Mouse (Mus musculus): ENCODE data around the gene Ncam2. TPM values are rescaled to one million over a fixed set of nuclear protein-coding genes. Genes with fewer than 3 reads are reported as not detected.

Ncam2 gene
- polyA plus RNA-seq, 1 experiment from 2014 or later = 8.0 TPM

DNA sequence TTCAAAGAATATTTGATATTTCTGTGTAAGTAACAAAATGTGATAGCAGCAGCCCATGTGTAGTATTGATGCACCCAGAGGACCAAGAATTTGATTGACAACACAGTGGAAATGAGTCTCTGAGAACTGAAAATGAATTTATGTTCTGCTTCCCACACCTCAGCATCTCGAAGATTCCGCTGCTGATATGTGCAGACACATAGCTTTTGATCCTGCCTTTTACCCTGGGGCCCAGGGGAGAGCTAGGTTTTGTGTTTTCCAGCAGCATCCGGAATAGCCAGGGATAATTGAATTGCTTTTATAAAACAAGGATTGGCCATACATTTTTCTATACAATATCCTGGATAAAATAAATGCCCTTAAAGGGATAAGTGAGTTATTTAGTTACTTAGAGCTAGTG is 20.7 kb downstream of the Ncam2 start:
- Histone ChIP-seq H3K27me3 (no peaks in the 10 kb centered on the region), H3K4me1 (0 out of 2 replicates have a peak, but pooled peaks cover 3% of the 10 kb centered on the region), H3K27ac (no peak overlapping the region)

DNA sequence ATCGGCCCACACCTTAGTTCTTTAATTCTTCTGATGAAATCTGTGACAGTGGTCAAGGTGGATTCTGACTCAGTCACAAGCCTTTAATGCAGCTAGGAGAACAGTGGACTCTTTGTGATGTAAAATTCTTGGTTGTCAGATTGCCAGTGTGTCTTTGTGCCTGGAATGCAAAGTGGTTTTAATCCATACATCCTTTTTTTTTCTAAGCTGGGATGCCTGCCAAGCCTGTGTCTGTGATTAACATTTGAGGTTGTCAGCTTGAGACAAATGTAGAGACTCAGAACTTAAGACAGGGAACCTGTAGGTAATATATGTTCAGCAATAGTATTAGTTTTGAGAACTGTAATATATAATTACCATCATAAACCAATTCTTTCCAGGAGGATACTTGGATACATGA is 23.3 kb downstream of the Ncam2 start:
- Histone ChIP-seq H3K27ac (no peak overlapping the region), H3K4me1 (0 out of 2 replicates have a peak, but pooled peaks cover 3% of the 10 kb centered on the region), H3K36me3 (no peaks in the 10 kb centered on the region), H3K27me3 (no peaks in the 10 kb centered on the region), H3K4me2 (replicated peaks) (no peak overlapping the region), H3K9me3 (replicated peaks) (no peaks in the 10 kb centered on the region), H3K4me3 (no peak overlapping the region), H3K9ac (no peak overlapping the region)
- 23% methylated on average over 1 of the region's 1 CpGs for WGBS
- peak; percentile 69 for ATAC-seq (ENCODE audit: low FRiP score)

More for the DNA sequence above, 20.7 kb downstream of the Ncam2 start:
- Histone ChIP-seq H3K4me3 (no peak overlapping the region), H3K9ac (no peak overlapping the region), H3K9me3 (replicated peaks) (no peaks in the 10 kb centered on the region), H3K36me3 (no peaks in the 10 kb centered on the region), H3K4me2 (replicated peaks) (no peak overlapping the region)
- ATAC-seq (ENCODE audit: low FRiP score) = no peak
- 62% methylated on average over 3 of the region's 3 CpGs for WGBS

DNA sequence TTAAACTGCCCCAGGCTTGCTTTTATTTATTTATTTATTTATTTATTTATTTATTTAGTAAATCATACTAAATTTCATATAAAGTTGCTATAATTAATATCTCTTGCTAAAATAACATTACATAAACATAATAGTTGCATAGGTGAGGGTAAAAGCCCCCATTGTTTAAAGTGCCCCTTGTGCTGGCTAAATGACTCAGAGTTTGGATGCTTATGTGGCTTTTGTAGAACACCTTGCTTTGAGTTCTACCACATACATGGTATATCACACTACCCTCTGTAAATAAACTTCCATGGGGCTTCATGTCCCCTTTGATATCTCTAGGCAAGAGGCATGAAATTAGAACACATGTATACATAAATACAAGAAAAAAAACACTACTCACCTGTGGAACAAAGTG is 23.8 kb downstream of the Ncam2 start:
- H3K4me1 ChIP-seq = 0 out of 2 replicates have a peak, but pooled peaks cover 3% of the 10 kb centered on the region
- no peaks in the 10 kb centered on the region for H3K9me3 ChIP-seq (replicated peaks)
- H3K27me3 ChIP-seq = no peaks in the 10 kb centered on the region
- no peak overlapping the region for H3K9ac ChIP-seq
- no peaks in the 10 kb centered on the region for H3K36me3 ChIP-seq
- peak; percentile 47; the same call in 1 of the 2 replicates for ATAC-seq (ENCODE audit: low FRiP score)
- H3K4me3 ChIP-seq = no peak overlapping the region
- no peak overlapping the region for H3K27ac ChIP-seq
- H3K4me2 ChIP-seq (replicated peaks) = no peak overlapping the region

DNA sequence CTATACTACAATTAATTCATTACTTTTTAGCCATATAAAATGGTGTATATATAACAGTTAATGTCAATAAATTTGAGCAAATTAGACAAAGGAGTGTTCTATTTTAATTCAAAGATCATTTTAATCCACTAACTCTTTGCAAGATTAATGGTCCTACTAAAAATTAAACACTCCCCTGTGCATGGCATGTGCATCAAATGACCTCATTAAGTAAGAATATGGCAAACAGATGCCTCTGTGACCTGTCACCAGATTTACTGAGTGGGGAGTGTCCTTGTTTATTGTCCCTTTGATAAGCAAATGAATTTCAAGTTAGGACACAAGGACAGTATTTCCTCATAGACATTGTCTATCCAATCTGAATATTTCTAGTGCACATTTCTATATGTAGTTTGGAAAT is 54.4 kb downstream of the Ncam2 start:
- no peak for ATAC-seq (ENCODE audit: low FRiP score)

DNA sequence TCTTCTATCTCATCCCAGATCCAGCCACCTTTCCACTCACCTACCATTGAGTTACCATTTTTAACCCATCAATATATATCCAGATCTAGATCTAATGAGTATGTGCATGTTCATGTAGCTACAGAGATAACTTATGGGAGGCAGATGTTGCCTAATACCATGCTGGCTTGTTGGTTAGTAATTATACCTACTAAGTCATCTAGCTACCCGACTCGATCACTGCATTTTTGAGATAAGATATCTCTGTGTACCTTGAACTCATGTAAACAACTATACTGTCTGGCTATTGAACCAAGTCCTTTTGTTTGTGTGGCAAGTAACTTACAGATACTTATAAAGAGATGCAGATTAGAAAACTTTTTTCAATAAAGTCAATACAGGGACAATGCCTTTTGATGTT is 59.9 kb downstream of the Ncam2 start:
- Histone ChIP-seq H3K4me3 (no peak overlapping the region), H3K27ac (no peak overlapping the region), H3K27me3 (no peaks in the 10 kb centered on the region), H3K9ac (no peak overlapping the region), H3K36me3 (no peaks in the 10 kb centered on the region), H3K4me2 (replicated peaks) (no peak overlapping the region), H3K4me1 (no peaks in the 10 kb centered on the region), H3K9me3 (replicated peaks) (no peaks in the 10 kb centered on the region)
- no peak for ATAC-seq (ENCODE audit: low FRiP score)
- 90% methylated on average over 2 of the region's 2 CpGs for WGBS

More for the DNA sequence above, 54.4 kb downstream of the Ncam2 start:
- Histone ChIP-seq H3K9me3 (replicated peaks) (no peaks in the 10 kb centered on the region), H3K9ac (no peak overlapping the region), H3K27ac (no peak overlapping the region), H3K36me3 (no peaks in the 10 kb centered on the region), H3K4me3 (no peak overlapping the region), H3K4me2 (replicated peaks) (no peak overlapping the region), H3K4me1 (no peaks in the 10 kb centered on the region), H3K27me3 (no peaks in the 10 kb centered on the region)

DNA sequence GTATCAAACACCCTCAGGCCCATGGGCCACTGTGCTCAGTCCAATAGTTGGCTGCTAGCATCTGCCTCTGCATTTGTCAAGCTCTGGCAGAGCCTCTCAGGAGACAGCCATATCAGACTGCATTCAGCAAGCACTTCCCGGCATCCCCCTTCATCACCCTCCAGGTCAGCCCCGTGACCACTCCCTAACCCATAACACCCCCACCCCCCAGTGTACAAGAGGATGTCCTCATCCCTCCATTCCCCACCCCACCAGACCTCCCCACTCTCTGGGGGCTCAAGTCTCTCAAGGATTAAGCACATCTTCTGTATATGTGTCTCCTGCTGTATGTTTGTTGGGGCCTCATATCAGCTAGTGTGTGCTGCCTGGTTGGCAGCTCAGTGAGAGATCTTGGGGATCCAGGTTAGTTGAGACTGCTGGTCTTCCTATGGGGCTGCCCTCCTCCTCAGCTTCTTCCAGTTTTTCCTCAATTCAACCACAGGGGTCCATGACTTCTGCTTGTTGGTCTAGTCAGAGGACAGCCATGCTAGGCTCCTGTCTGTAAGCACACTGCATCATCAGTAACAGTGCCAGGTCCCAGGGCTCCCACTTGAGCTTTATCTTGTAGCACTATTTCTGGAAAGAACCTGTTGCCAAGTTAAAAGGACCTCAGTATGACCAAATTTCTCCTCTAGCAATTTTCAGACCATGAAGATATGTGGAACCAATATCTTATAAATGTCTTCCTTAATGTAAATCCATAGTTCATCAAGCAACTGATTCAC is 73.3 kb downstream of the Ncam2 start:
- Histone ChIP-seq H3K4me3 (no peak overlapping the region), H3K4me2 (replicated peaks) (no peak overlapping the region), H3K9ac (no peak overlapping the region), H3K4me1 (no peaks in the 10 kb centered on the region), H3K9me3 (replicated peaks) (no peaks in the 10 kb centered on the region), H3K36me3 (no peaks in the 10 kb centered on the region), H3K27me3 (no peaks in the 10 kb centered on the region), H3K27ac (no peak overlapping the region)
- WGBS = 75% methylated on average over 2 of the region's 2 CpGs
- ATAC-seq (ENCODE audit: low FRiP score) = no peak

DNA sequence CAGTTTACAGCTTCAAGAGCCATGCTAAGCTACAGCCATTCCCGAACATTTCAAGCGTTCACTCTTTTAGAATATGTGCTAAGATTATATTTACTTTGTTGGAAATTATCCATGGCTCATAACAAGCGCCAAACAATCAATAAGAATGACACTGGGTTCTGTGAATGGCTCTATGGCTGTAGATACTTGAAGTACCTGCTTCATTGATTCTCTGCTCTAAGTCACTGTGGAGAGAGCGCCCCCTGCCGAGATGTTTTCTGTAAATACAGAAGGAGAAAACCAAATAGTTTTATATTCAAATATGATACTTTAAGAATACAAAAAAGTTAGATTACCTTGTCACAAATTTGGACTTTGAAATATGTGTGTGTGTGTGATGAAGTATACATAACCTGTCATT is 83.7 kb downstream of the Ncam2 start:
- no peak for ATAC-seq (ENCODE audit: low FRiP score)

DNA sequence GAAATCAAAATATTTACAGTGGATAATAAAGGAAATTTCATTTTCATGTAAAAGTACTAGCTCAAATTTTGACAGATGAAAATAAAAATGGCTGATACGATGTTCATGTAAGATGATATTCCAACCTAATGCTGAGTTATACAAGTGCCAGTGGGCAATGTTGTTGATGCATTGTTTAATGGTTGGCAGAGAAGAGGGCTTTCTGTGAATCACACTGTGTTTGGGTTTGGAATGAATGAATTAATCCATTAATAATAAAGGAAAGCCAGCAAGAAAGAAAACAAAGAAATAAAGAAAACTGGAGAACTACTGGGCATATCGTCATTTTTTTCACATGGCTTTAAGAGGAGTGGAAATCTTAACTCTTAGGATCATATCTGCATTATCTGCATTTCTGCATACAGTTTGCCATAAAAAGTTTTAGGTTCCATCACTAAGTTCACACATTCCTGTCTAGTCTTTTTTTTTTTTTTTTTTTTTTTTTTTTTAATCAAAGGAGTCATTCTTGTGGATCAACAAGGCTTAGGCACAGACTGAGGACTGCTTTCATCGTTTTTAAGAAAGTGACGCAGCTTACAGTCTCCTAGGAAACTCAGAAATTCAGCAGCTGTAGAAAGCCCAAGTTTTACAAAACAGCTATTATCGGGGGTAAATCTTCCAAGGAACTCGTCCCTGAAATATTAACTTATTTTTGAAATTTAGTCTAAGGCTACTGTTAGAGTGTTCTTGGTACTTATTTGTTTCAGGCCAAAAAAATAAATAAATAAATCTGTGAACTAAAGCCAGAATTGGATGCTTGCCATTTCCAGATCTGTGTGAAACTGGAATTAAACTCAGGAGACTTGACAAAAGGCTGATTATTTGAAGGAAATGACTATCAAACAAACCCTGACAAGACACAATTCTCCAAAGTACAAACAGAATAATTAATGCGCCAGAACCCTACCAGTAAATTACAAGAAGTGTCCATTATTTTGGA is 84.7 kb downstream of the Ncam2 start:
- peak; percentile 84 for ATAC-seq (ENCODE audit: low FRiP score)
- 60% methylated on average over 7 of the region's 7 CpGs for WGBS
- Histone ChIP-seq H3K4me2 (replicated peaks) (no peak overlapping the region), H3K36me3 (no peaks in the 10 kb centered on the region), H3K27ac (no peak overlapping the region), H3K27me3 (no peaks in the 10 kb centered on the region), H3K4me3 (no peak overlapping the region), H3K9me3 (replicated peaks) (no peaks in the 10 kb centered on the region), H3K4me1 (no peaks in the 10 kb centered on the region), H3K9ac (no peak overlapping the region)

More for the DNA sequence above, 83.7 kb downstream of the Ncam2 start:
- WGBS = 48% methylated on average over 5 of the region's 5 CpGs
- Histone ChIP-seq H3K4me1 (no peaks in the 10 kb centered on the region), H3K27me3 (no peaks in the 10 kb centered on the region), H3K4me2 (replicated peaks) (no peak overlapping the region), H3K9me3 (replicated peaks) (no peaks in the 10 kb centered on the region), H3K27ac (no peak overlapping the region), H3K9ac (no peak overlapping the region), H3K4me3 (no peak overlapping the region), H3K36me3 (no peaks in the 10 kb centered on the region)

DNA sequence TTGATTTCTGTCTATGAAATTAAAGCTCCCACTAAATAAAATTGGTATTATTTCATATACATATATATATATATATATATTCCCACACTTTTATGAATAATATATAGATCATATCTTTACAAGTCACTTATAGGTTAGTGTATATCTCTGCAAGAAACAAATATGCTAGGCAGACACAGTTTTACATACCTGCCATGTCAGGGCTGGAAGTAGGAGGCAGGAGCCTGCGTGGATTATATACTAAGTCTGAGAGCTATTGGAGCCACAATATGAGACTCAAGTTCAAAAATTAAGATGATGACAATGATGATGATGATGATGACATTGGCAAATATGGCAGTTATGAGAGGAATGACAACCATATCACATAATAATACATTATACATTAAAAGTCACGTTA is 85.4 kb downstream of the Ncam2 start:
- Histone ChIP-seq H3K4me3 (no peak overlapping the region), H3K4me1 (no peaks in the 10 kb centered on the region), H3K9ac (no peak overlapping the region), H3K27me3 (no peaks in the 10 kb centered on the region), H3K36me3 (no peaks in the 10 kb centered on the region), H3K27ac (no peak overlapping the region), H3K4me2 (replicated peaks) (no peak overlapping the region), H3K9me3 (replicated peaks) (no peaks in the 10 kb centered on the region)
- 86% methylated on average over 2 of the region's 2 CpGs for WGBS
- ATAC-seq (ENCODE audit: low FRiP score) = no peak

DNA sequence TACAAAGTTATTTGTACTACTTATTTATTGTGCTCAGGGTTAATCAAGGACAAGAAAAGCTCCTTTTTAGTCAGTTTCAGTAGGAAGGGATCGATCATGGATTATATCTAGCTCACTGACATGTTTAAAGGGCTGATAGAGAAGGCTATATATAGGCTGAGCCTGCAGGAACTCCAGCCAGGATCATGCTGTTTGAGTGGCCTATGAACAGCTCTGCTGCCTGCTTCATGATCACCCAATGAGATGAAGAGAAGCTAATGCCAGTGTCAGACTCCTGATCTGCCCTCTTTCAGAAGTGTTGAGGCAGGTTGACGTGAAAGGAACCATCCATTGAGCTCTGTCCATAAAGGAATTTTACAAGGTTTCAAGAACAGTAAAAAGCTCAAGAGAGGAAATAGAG is 103.3 kb downstream of the Ncam2 start:
- Histone ChIP-seq H3K9ac (no peak overlapping the region), H3K4me3 (no peak overlapping the region), H3K9me3 (replicated peaks) (no peaks in the 10 kb centered on the region), H3K27ac (no peak overlapping the region), H3K27me3 (no peaks in the 10 kb centered on the region), H3K4me1 (no peaks in the 10 kb centered on the region), H3K36me3 (no peaks in the 10 kb centered on the region), H3K4me2 (replicated peaks) (no peak overlapping the region)
- WGBS = 76% methylated on average over 2 of the region's 2 CpGs
- no peak for ATAC-seq (ENCODE audit: low FRiP score)

DNA sequence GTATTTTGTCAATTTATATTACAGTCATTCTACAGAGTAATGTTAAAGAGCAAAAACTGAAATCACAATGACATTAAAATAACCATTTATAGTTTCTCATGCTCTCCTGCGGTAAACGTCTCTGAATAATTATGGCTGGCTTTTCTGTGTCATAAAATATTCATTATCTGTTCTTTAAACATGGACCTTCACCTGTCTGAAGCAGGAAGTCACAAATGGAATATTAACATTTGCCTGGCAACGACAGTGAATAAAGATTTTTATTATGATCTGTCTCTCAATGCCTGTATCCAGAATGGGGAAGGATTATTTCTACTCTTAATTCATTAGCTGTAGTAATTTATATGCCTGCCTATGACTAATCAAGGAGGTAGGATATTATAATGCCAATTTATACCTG is 108.7 kb downstream of the Ncam2 start:
- Histone ChIP-seq H3K36me3 (no peaks in the 10 kb centered on the region), H3K9ac (no peak overlapping the region), H3K9me3 (replicated peaks) (no peaks in the 10 kb centered on the region), H3K4me1 (no peaks in the 10 kb centered on the region), H3K27ac (no peak overlapping the region), H3K27me3 (no peaks in the 10 kb centered on the region), H3K4me3 (no peak overlapping the region), H3K4me2 (replicated peaks) (no peak overlapping the region)
- 92% methylated on average over 3 of the region's 3 CpGs for WGBS
- no peak for ATAC-seq (ENCODE audit: low FRiP score)

DNA sequence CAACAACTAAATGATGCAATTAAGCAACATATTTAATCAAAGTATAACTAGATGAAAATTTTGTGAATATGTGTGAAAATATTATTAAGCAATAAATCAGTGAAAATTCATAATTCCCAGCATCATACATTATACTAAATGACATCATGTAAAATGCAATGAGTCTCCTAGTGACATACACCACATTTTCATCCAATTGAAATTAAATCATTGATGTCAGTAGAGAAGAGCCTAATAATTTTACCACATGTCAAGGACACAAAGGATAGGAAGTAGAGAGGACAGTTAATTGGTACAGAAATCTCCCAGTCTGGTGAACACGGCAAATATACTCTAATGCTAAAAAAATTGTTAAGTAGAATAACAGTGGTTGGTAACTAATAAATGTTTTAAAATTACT is 118.5 kb downstream of the Ncam2 start:
- no peak overlapping the region for H3K4me3 ChIP-seq
- H3K4me1 ChIP-seq = no peaks in the 10 kb centered on the region
- no peak overlapping the region for H3K9ac ChIP-seq
- H3K27ac ChIP-seq = no peak overlapping the region
- no peaks in the 10 kb centered on the region for H3K9me3 ChIP-seq (replicated peaks)
- no peak for ATAC-seq (ENCODE audit: low FRiP score)
- H3K27me3 ChIP-seq = no peaks in the 10 kb centered on the region
- H3K36me3 ChIP-seq = no peaks in the 10 kb centered on the region
- WGBS = 76% methylated on average over 1 of the region's 1 CpGs
- H3K4me2 ChIP-seq (replicated peaks) = no peak overlapping the region
